Mouse (Mus musculus): ENCODE results near the gene Trim45. TPM values are rescaled to one million over a fixed set of nuclear protein-coding genes. Genes with fewer than 3 reads are reported as not detected.

Gene Trim45
- polyA plus RNA-seq, 1 experiment from 2014 or later: 6.6 TPM

Other genes with a start within 250 kb of the Trim45 start
- 70.0 and 79.4 TPM in 2 replicates for gene Man1a2, start 236.7 kb upstream of the Trim45 start, polyA plus RNA-seq (2016; fragmentation: Nextera tagmentation; extraction: Ambion mirVana)
- gene Vtcn1, start 96.7 kb upstream of the Trim45 start, polyA plus RNA-seq (2016; fragmentation: Nextera tagmentation; extraction: Ambion mirVana): 0.15 TPM in 1 of 2 replicates, not detected in the other
- 15.8 and 16.5 TPM in 2 replicates for gene Ttf2, start 47.5 kb downstream of the Trim45 start, polyA plus RNA-seq (2016; fragmentation: Nextera tagmentation; extraction: Ambion mirVana)
- gene Cd101, start 107.4 kb downstream of the Trim45 start, polyA plus RNA-seq (2016; fragmentation: Nextera tagmentation; extraction: Ambion mirVana): not detected in 2 replicates
- 3.2 and 3.6 TPM in 2 replicates for gene Ptgfrn, start 188.1 kb downstream of the Trim45 start, polyA plus RNA-seq (2016; fragmentation: Nextera tagmentation; extraction: Ambion mirVana)

Measured in hindbrain, embryonic 12.5 days (tissue).